Mouse (Mus musculus) ES-Bruce4 (cell line): Measurements from ENCODE around the gene Gm10842.

Experiments
- CTCF ChIP-seq: IDR thresholded peaks from one replicate; pipeline ENCODE4 v1.8.1; 2011; ENCODE audit warnings: low read depth, low read length
- EP300 ChIP-seq: IDR thresholded peaks from 2 replicates; pipeline ENCODE4 v1.6.1; 2011; ENCODE audit warnings: low read depth, low read length; ENCODE audit not compliant: insufficient read depth
- POLR2A ChIP-seq: IDR thresholded peaks from one replicate; pipeline ENCODE4 v1.8.1; 2011; ENCODE audit warnings: low read length; ENCODE audit not compliant: insufficient read depth

DNA sequence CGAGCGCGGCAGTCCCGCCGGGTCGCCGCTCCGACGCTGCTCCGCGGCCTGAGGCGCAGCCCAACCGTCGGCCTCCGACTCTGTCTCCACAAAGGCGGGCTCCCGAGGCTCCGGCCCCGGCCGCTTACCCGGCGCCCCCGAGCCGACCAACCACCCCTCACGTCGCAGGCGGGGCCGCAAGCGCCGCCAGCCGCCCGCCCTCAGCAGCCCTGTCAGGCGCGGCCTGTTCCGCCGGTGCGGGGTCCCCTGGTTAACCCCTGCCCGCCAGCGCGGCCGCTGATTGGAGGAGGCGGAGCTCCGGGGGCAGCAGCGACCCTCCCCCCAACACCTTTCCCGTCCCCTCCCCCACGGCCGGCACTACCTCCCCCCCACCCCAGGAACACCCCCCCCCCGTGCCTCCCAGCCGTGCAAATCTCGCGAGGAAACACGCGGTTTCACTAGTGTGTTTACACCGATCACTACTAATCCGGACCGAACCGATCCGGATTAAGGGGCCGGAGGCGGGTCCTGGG lies 34.5 kb downstream of the Gm10842 start:
- TF ChIP-seq POLR2A (no peak), CTCF (no peak), EP300 (no peak)
